In genomic region chr5:118655025-118655424, GRCm38 (mm10) we compare ENCODE assay signal across 7 mouse cellular contexts.
DNase-seq lines count a peak whose midpoint lies in the region.

No protein-coding gene starts in this region.

- peak; percentile 43 for DNase-seq in layer of hippocampus, adult 11-12 months (ENCODE audit: low spot score)
- no peak for DNase-seq in layer of hippocampus, adult 18-20 months (ENCODE audit: low spot score in 2 of 2)
- DNase-seq in Muller cell, postnatal 12 days (ENCODE audit: inconsistent ontology term): peak; percentile 58
- DNase-seq in cerebellum, adult 9-10 months: peak; percentile 75
- DNase-seq in kidney, postnatal 25 days: peak; percentile 62 to 64
- DNase-seq in thymus, postnatal 25 days: peak; percentile 57
- DNase-seq in layer of hippocampus, postnatal 36 days: no peak

Comparison
In these comparisons a context has a peak if more than half of its experiments do, and no peak if none do; other contexts are left out.
1. DNase-seq: peak in layer of hippocampus, adult 11-12 months (single experiment), Muller cell, postnatal 12 days (single experiment), cerebellum, adult 9-10 months (single experiment), kidney, postnatal 25 days (2 of 2) and thymus, postnatal 25 days (single experiment); none in layer of hippocampus, adult 18-20 months (0 of 2) and layer of hippocampus, postnatal 36 days (0 of 2).